Mouse (Mus musculus) ES-Bruce4 (cell line): ENCODE results near the gene Trex1. TPM values are rescaled to one million over a fixed set of nuclear protein-coding genes. Genes with fewer than 3 reads are reported as not detected.

Experiments
- H3K27ac ChIP-seq: 2 replicates; pipeline ENCODE4 v1.5.1; 2012; ENCODE audit warnings: low read length, inconsistent platforms; ENCODE audit not compliant: insufficient read depth
- H3K27me3 ChIP-seq: 2 replicates; pipeline ENCODE4 v1.6.1; 2012; ENCODE audit warnings: mild to moderate bottlenecking, low read length, inconsistent platforms; ENCODE audit not compliant: control insufficient read depth, poor library complexity, insufficient read depth, severe bottlenecking
- H3K36me3 ChIP-seq: 2 replicates; pipeline ENCODE4 v1.6.1; 2012; ENCODE audit warnings: inconsistent platforms, mild to moderate bottlenecking, low read length, moderate library complexity; ENCODE audit not compliant: control insufficient read depth, poor library complexity, insufficient read depth, severe bottlenecking
- H3K4me1 ChIP-seq: one replicate; pipeline ENCODE4 v1.8.1; 2011; ENCODE audit warnings: low read length; ENCODE audit not compliant: control insufficient read depth, insufficient read depth
- H3K4me3 ChIP-seq: 2 replicates; pipeline ENCODE4 v1.5.1; 2011; ENCODE audit warnings: low read depth, mild to moderate bottlenecking, low read length
- H3K9ac ChIP-seq: 2 replicates; pipeline ENCODE4 v1.6.1; 2012; ENCODE audit warnings: low read depth, mild to moderate bottlenecking, inconsistent platforms; ENCODE audit not compliant: poor library complexity, severe bottlenecking
- H3K9me3 ChIP-seq: replicated peaks from 2 replicates; pipeline ENCODE4 v1.6.1; 2012; ENCODE audit warnings: mild to moderate bottlenecking, low read length, inconsistent platforms; ENCODE audit not compliant: control insufficient read depth, poor library complexity, insufficient read depth, severe bottlenecking
- CTCF ChIP-seq: IDR thresholded peaks from one replicate; pipeline ENCODE4 v1.8.1; 2011; ENCODE audit warnings: low read depth, low read length
- EP300 ChIP-seq: IDR thresholded peaks from 2 replicates; pipeline ENCODE4 v1.6.1; 2011; ENCODE audit warnings: low read depth, low read length; ENCODE audit not compliant: insufficient read depth
- POLR2A ChIP-seq: IDR thresholded peaks from one replicate; pipeline ENCODE4 v1.8.1; 2011; ENCODE audit warnings: low read length; ENCODE audit not compliant: insufficient read depth
- polyA plus RNA-seq: library from polyadenylated mRNA; stranded (reverse); fragments of >200 nt; gene quantifications from 2 replicates; pipeline ENCODE4 v1.2.4, GENCODE M21; 2011; ENCODE audit warnings: low read depth; ENCODE audit not compliant: missing spikeins, insufficient read depth, insufficient read length

Trex1 gene
- polyA plus RNA-seq, 1 experiment: not detected

GRCm38 (mm10) chr9:109060898-109061295 lies 1.4 kb upstream of the Trex1 start:
- no peak overlapping the region for H3K4me3 ChIP-seq
- no peak overlapping the region for H3K9ac ChIP-seq
- peaks cover 26% of the 10 kb centered on the region for H3K36me3 ChIP-seq
- no peak overlapping the region for H3K27ac ChIP-seq
- H3K4me1 ChIP-seq: no peaks in the 10 kb centered on the region
- H3K9me3 ChIP-seq: no peaks in the 10 kb centered on the region
- TF ChIP-seq EP300 (no peak), POLR2A (no peak), CTCF (no peak)
- H3K27me3 ChIP-seq: no peaks in the 10 kb centered on the region

- Histone ChIP-seq H3K9ac (no peak overlapping the region), H3K36me3 (peaks cover 21% of the 10 kb centered on the region), H3K27me3 (no peaks in the 10 kb centered on the region), H3K4me1 (no peaks in the 10 kb centered on the region), H3K4me3 (no peak overlapping the region), H3K27ac (peak overlapping the region; percentile 28; the same call in 1 of the 2 replicates), H3K9me3 (no peaks in the 10 kb centered on the region)
- TF ChIP-seq EP300: no peak
- TF ChIP-seq CTCF: no peak
- TF ChIP-seq POLR2A: no peak
Measured at GRCm38 (mm10) chr9:109060184-109060897, 807 bp upstream of the Trex1 start.

- Histone ChIP-seq H3K4me1 (no peaks in the 10 kb centered on the region), H3K27me3 (no peaks in the 10 kb centered on the region), H3K9ac (no peak overlapping the region), H3K9me3 (no peaks in the 10 kb centered on the region), H3K4me3 (no peak overlapping the region), H3K27ac (no peak overlapping the region), H3K36me3 (peaks cover 6% of the 10 kb centered on the region; the same call in 1 of the 2 replicates)
- TF ChIP-seq EP300: no peak
- no peak for TF ChIP-seq CTCF
- no peak for TF ChIP-seq POLR2A
Measured at GRCm38 (mm10) chr9:109058006-109058765, 1.3 kb downstream of the Trex1 start.

- Histone ChIP-seq H3K9ac (no peak overlapping the region), H3K27me3 (no peaks in the 10 kb centered on the region), H3K4me1 (no peaks in the 10 kb centered on the region), H3K27ac (no peak overlapping the region), H3K4me3 (no peak overlapping the region), H3K9me3 (no peaks in the 10 kb centered on the region), H3K36me3 (peaks cover 6% of the 10 kb centered on the region; the same call in 1 of the 2 replicates)
- TF ChIP-seq EP300 (no peak), POLR2A (no peak), CTCF (no peak)
Measured at GRCm38 (mm10) chr9:109057543-109057942, 2.0 kb downstream of the Trex1 start.

GRCm38 (mm10) chr9:109056916-109057315 lies 2.6 kb downstream of the Trex1 start:
- Histone ChIP-seq H3K27ac (no peak overlapping the region), H3K9me3 (no peaks in the 10 kb centered on the region), H3K36me3 (peaks cover 6% of the 10 kb centered on the region; the same call in 1 of the 2 replicates), H3K9ac (no peak overlapping the region), H3K4me1 (peaks cover under 1% of the 10 kb centered on the region), H3K27me3 (no peaks in the 10 kb centered on the region), H3K4me3 (no peak overlapping the region)
- TF ChIP-seq CTCF (no peak), POLR2A (no peak), EP300 (no peak)
